Mouse (Mus musculus): ENCODE measurements around the gene Ms4a4b. TPM values are rescaled to one million over a fixed set of nuclear protein-coding genes. Genes with fewer than 3 reads are reported as not detected.

Ms4a4b gene
- 0.87 and 1.2 TPM in 2 replicates for polyA plus RNA-seq (2012; rRNA removed; ENCODE audit: low replicate concordance)

DNA sequence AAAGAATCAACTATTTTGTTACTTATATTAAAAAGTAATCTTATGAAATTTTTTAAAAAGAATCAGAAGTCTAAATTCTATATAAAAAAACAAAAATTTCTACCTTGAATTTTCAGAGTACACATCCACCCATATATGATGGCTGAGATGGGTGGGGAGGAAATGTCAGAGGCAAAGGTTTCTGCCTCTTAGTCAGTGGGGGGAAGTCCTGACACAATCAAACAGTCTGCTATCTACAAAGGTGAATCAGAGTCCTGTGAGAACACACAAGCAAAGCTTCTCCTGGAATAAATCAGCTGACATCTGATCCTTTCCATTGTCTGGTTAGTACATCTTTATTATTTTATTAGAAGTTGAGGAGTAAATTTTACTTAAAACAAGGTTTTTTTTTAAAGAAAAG, at the start of gene Ms4a4b:
Gene Ms4a4b (plus strand): TSS at position 216 of the 400 bp plus-strand sequence.

DNA sequence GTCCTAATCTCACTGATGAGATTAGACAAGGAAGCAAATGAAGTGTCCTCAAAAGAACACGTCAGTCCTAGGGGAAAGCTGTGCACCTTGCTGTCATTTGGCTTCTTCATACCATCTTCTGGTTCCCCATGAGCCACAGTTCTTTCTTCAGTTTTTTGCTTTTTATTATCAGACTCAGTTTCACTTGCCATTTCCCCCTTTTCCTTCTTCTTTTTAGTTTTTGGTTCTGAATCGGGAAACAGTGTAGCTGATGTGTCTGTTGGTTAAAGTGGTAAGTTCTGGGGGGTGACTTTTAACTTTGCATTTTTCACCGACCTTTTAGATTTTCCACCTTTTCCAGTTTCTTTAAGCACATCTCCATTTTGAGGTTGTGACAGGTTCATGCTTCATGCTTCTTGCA, 38.8 kb upstream of the Ms4a4b start, which contains the start of gene Ms4a4c:
Gene Ms4a4c (plus strand): TSS at position 244 of the 400 bp plus-strand sequence.

DNA sequence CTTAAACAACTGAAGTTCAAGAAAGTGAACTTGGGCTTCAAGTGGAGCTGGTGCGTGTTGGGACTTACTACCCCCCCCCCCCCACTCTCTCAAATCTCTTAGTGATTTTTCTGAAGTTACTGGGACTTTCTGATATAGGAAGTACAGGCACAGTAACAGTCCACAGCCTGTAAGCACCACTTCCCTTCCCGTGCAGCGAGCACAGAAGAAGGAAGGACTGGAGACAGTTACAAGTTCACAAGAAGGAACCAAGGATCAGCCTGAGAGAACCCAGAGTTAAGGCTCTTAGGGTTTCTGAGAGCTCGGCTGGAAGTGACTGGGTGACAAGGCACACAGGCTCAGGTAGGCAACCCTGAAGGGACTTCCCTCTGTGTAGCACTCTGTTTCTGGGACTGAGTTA, 25.9 kb downstream of the Ms4a4b start, which contains the start of gene Ms4a6c:
Gene Ms4a6c (plus strand): TSS at position 152 of the 400 bp plus-strand sequence.

DNA sequence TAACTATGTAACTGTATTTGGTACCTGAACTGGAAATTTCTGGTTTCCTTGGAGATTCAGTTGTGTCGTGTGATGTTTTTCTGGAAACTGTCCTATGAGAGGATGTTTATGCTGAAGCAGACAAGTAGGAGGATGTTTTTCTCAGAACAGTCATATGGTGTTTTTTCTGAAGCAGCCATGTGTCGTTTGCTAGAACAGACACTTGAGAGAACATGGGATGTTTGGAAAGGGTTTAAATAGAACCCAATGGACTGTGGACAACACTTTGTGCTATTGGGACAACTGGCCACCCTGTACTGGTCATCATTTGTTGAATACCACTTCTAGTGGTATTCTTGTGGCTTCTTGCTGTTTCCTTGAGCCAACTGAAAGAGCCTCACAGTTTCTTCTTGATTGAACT, 42.4 kb downstream of the Ms4a4b start, which contains the start of gene Gm8369:
Gene Gm8369 (plus strand): TSS at position 193 of the 400 bp plus-strand sequence.

DNA sequence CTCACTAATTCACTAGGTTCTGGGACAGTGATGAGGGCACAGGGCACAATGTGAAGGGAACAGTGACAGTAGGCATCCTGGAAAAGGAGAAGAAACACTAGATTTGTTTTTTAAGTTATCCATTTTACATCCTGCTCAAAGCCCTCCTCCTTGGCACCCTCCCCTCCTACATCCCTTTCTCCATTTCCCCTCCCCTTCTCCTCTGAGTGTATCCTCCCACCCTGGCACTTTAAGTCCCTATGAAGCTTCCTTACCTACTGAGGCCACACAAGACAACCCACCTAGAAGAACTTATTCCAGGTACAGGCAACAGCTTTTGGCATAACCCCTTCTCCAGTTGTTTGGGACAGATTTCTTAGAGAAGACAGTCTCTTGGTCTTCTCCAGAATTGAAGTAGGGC, 72.9 kb downstream of the Ms4a4b start, which contains the start of gene Ms4a6b:
Gene Ms4a6b (plus strand): TSS at position 267 of the 400 bp plus-strand sequence.

Other genes with a start within 250 kb of the Ms4a4b start
- gene Ms4a13, start 246.8 kb upstream of the Ms4a4b start, polyA plus RNA-seq (2012; rRNA removed; ENCODE audit: low replicate concordance): not detected in 2 replicates
- gene Ms4a12, start 211.1 kb upstream of the Ms4a4b start, polyA plus RNA-seq (2012; rRNA removed; ENCODE audit: low replicate concordance): 6.5 and 10.0 TPM in 2 replicates
- gene Ms4a1, start 177.3 kb upstream of the Ms4a4b start, polyA plus RNA-seq (2012; rRNA removed; ENCODE audit: low replicate concordance): 0.12 TPM in 1 of 2 replicates, not detected in the other
- gene Ms4a5, start 159.7 kb upstream of the Ms4a4b start, polyA plus RNA-seq (2012; rRNA removed; ENCODE audit: low replicate concordance): not detected in 2 replicates
- 0.14 TPM in 1 of 2 replicates, not detected in the other for gene Ms4a14, start 129.1 kb upstream of the Ms4a4b start, polyA plus RNA-seq (2012; rRNA removed; ENCODE audit: low replicate concordance)
- gene Ms4a7, start 107.4 kb upstream of the Ms4a4b start, polyA plus RNA-seq (2012; rRNA removed; ENCODE audit: low replicate concordance): 0.34 and 0.76 TPM in 2 replicates
- gene Ms4a4a, start 68.0 kb upstream of the Ms4a4b start, polyA plus RNA-seq (2012; rRNA removed; ENCODE audit: low replicate concordance): 0.51 TPM in 1 of 2 replicates, not detected in the other
- gene Ms4a4c, start 38.8 kb upstream of the Ms4a4b start, polyA plus RNA-seq (2012; rRNA removed; ENCODE audit: low replicate concordance): 0.05 TPM in 1 of 2 replicates, not detected in the other
- gene Ms4a6c, start 25.8 kb downstream of the Ms4a4b start, polyA plus RNA-seq (2012; rRNA removed; ENCODE audit: low replicate concordance): 0.33 and 0.56 TPM in 2 replicates
- gene Gm8369, start 42.4 kb downstream of the Ms4a4b start, polyA plus RNA-seq (2012; rRNA removed; ENCODE audit: low replicate concordance): 0.21 TPM in 1 of 2 replicates, not detected in the other
- 0.58 and 1.4 TPM in 2 replicates for gene Ms4a6b, start 73.0 kb downstream of the Ms4a4b start, polyA plus RNA-seq (2012; rRNA removed; ENCODE audit: low replicate concordance)
- 5.7 and 15.9 TPM in 2 replicates for gene Ms4a4d, start 93.2 kb downstream of the Ms4a4b start, polyA plus RNA-seq (2012; rRNA removed; ENCODE audit: low replicate concordance)
- gene Ms4a6d, start 161.3 kb downstream of the Ms4a4b start, polyA plus RNA-seq (2012; rRNA removed; ENCODE audit: low replicate concordance): 0.56 and 2.3 TPM in 2 replicates
- not detected in 2 replicates for gene Ms4a2, start 180.2 kb downstream of the Ms4a4b start, polyA plus RNA-seq (2012; rRNA removed; ENCODE audit: low replicate concordance)
- not detected in 2 replicates for gene Ms4a3, start 197.3 kb downstream of the Ms4a4b start, polyA plus RNA-seq (2012; rRNA removed; ENCODE audit: low replicate concordance)
- not detected in 2 replicates for gene Oosp2, start 217.0 kb downstream of the Ms4a4b start, polyA plus RNA-seq (2012; rRNA removed; ENCODE audit: low replicate concordance)
- gene Oosp1, start 247.6 kb downstream of the Ms4a4b start, polyA plus RNA-seq (2012; rRNA removed; ENCODE audit: low replicate concordance): not detected in 2 replicates